16 mouse cellular contexts compared by ENCODE assay signal in genomic region chr15:37164191-37165135, GRCm38 (mm10).
A peak's percentile ranks its signal among the peaks of the same experiment; 100 is the strongest.
DNase-seq lines count a peak whose midpoint lies in the region; TF ChIP-seq lines count a peak whose summit lies in the region.
"Had no signal": no experiment of that assay in that cellular context is flagged by ENCODE, and none has a peak within 500 bp of the region (broad histone marks: within the 10 kb centered on the region; RNA-seq: fewer than 3 reads in every experiment).

No protein-coding gene starts in this region.

- no peak overlapping the region for H3K27ac ChIP-seq in gastrocnemius, adult 2 months
- peak overlapping the region; percentile 49; the same call in 1 of the 2 replicates for H3K27ac ChIP-seq in ES-E14 (ENCODE audit: insufficient read depth, low read depth, low read length, poor library complexity, severe bottlenecking)
- no peak overlapping the region for H3K27ac ChIP-seq in left cerebral cortex, adult 2 months
- H3K27ac ChIP-seq: embryonic facial prominence, embryonic 12.5 days; heart, embryonic 13.5 days; hindbrain, embryonic 10.5 days; limb, embryonic 13.5 days; midbrain, embryonic 13.5 days had no signal

- in situ Hi-C loops in ES-E14 (cut with MboI; ENCODE audit: low sequenced_read_pairs in 2 of 2, unreplicated experiment in 2 of 2), result no loop called here

- H3K9me3 ChIP-seq in ES-E14 (ENCODE audit: control insufficient read depth, insufficient read depth, low read depth, low read length), result no peaks in the 10 kb centered on the region
- H3K9me3 ChIP-seq: embryonic facial prominence, embryonic 12.5 days; G1E; heart, embryonic 13.5 days; hindbrain, embryonic 10.5 days; midbrain, embryonic 13.5 days had no signal

- no peak for TF ChIP-seq CTCF in gastrocnemius, adult 2 months (IDR thresholded peaks at IDR 0.05)
- TF ChIP-seq CTCF in left cerebral cortex, adult 2 months (IDR thresholded peaks at IDR 0.05), result no peak

- H3K36me3 ChIP-seq in ES-E14 (ENCODE audit: control insufficient read depth, insufficient read depth, low read length, poor library complexity, severe bottlenecking), result no peaks in the 10 kb centered on the region
- H3K36me3 ChIP-seq: embryonic facial prominence, embryonic 12.5 days; G1E; heart, embryonic 13.5 days; hindbrain, embryonic 10.5 days; limb, embryonic 13.5 days; midbrain, embryonic 13.5 days had no signal

- H3K4me3 ChIP-seq in gastrocnemius, adult 2 months, result no peak overlapping the region
- no peak overlapping the region for H3K4me3 ChIP-seq in ES-E14 (ENCODE audit: insufficient read depth in 1 of 2, low read depth in 1 of 2, low read length in 2 of 2, poor library complexity in 1 of 2, severe bottlenecking in 1 of 2)
- H3K4me3 ChIP-seq in left cerebral cortex, adult 2 months, result no peak overlapping the region
- H3K4me3 ChIP-seq: embryonic facial prominence, embryonic 12.5 days; heart, embryonic 13.5 days; hindbrain, embryonic 10.5 days; limb, embryonic 13.5 days; midbrain, embryonic 13.5 days had no signal

- peak; percentile 36 for DNase-seq in gastrocnemius, adult 2 months
- no peak for DNase-seq in gastrocnemius, adult 18-20 months (ENCODE audit: low spot score)
- no peak for DNase-seq in ES-E14 (ENCODE audit: low read depth, low spot score)
- peak; percentile 54 for DNase-seq in fat pad, adult 2 months (ENCODE audit: extremely low read depth, low read depth, low spot score)
- DNase-seq in kidney, postnatal 10 days, result peak; percentile 64
- no peak for DNase-seq in spleen, adult 18-20 months
- no peak for DNase-seq in left cerebral cortex, adult 2 months (ENCODE audit: extremely low spot score in 1 of 2, low spot score in 2 of 2)
- DNase-seq in heart, postnatal 10 days, result no peak
- DNase-seq: B cell, adult 2 months; cerebellum, postnatal 25 days had no signal

- H3K9ac ChIP-seq in ES-E14 (ENCODE audit: insufficient read depth, low read depth, low read length, poor library complexity, severe bottlenecking), result no peak overlapping the region
- H3K9ac ChIP-seq: embryonic facial prominence, embryonic 12.5 days; heart, embryonic 13.5 days; limb, embryonic 13.5 days; midbrain, embryonic 13.5 days had no signal

- intact Hi-C loops in gastrocnemius, adult 2 months (cut with DNase I), result no loop called here
- intact Hi-C loops in left cerebral cortex, adult 2 months (cut with DNase I), result no loop called here
- intact Hi-C loops in heart, postnatal 10 days (cut with DNase I), result no loop called here

- peaks cover 6 to 22% of the 10 kb centered on the region in 2 experiments for H3K4me1 ChIP-seq in ES-E14 (ENCODE audit: control insufficient read depth in 2 of 2, insufficient read depth in 2 of 2, low read length in 2 of 2, poor library complexity in 1 of 2)
- H3K4me1 ChIP-seq: midbrain, embryonic 13.5 days had no signal

TF ChIP-seq in ES-E14, 5 proteins besides CTCF, POLR2A, EP300 and RAD21:
- no peak for TF ChIP-seq ZC3H11A (IDR thresholded peaks at IDR 0.05; ENCODE audit: borderline replicate concordance, low read depth, low read length)
- no peak for TF ChIP-seq ZNF384 (IDR thresholded peaks at IDR 0.05; ENCODE audit: low read depth, low read length)
- TF ChIP-seq MAFK (IDR thresholded peaks at IDR 0.05; ENCODE audit: insufficient read depth, low read depth, low read length), result no peak
- TF ChIP-seq CHD2 (IDR thresholded peaks at IDR 0.05; ENCODE audit: low read depth, low read length), result no peak
- TF ChIP-seq HCFC1 (IDR thresholded peaks at IDR 0.05; ENCODE audit: borderline replicate concordance, insufficient read depth, low read length), result no peak

Comparison
In these comparisons a context has a peak if more than half of its experiments do, and no peak if none do; other contexts are left out.
1. DNase-seq: peak in gastrocnemius, adult 2 months (single experiment), fat pad, adult 2 months (single experiment) and kidney, postnatal 10 days (single experiment); none in gastrocnemius, adult 18-20 months (single experiment), ES-E14 (single experiment), spleen, adult 18-20 months (0 of 2), left cerebral cortex, adult 2 months (0 of 2) and heart, postnatal 10 days (0 of 2).